Mouse (Mus musculus) cerebellum, postnatal 25 days (tissue): ENCODE data around the gene Nudt4.

ENCODE experiments used
- DNase-seq, 2 experiments: peaks; one replicate each; pipeline ENCODE4 v3.0.0; 2021; ENCODE audit warnings: mixed read lengths in 2 of 2

Nudt4 gene

GRCm38 (mm10) chr10:95535399-95536221 lies 28.3 kb downstream of the Nudt4 start:
- DNase-seq = no peak

GRCm38 (mm10) chr10:95533382-95533781 lies 30.6 kb downstream of the Nudt4 start:
- peak in 1 of 2 experiments; percentile 35 for DNase-seq

- no peak for DNase-seq
These were observed 31.0 kb downstream of the Nudt4 start for GRCm38 (mm10) chr10:95532916-95533315.

GRCm38 (mm10) chr10:95530551-95531121 lies 33.3 kb downstream of the Nudt4 start:
- no peak for DNase-seq

GRCm38 (mm10) chr10:95526495-95527122 lies 37.3 kb downstream of the Nudt4 start:
- no peak for DNase-seq

GRCm38 (mm10) chr10:95525871-95526270 lies 38.1 kb downstream of the Nudt4 start:
- no peak for DNase-seq

GRCm38 (mm10) chr10:95525037-95525675 lies 38.8 kb downstream of the Nudt4 start:
- no peak for DNase-seq

- no peak for DNase-seq
These were observed 46.3 kb downstream of the Nudt4 start for GRCm38 (mm10) chr10:95517656-95518055.

GRCm38 (mm10) chr10:95515293-95515931 lies 48.5 kb downstream of the Nudt4 start:
- DNase-seq = peak; percentile 75 to 78

- DNase-seq = peak; percentile 98 to 99
These were observed 49.2 kb downstream of the Nudt4 start, which contains the start of gene Ube2n for GRCm38 (mm10) chr10:95514656-95515292. Gene Ube2n (plus strand): TSS chr10:95515145.

GRCm38 (mm10) chr10:95513768-95514556 lies 50.0 kb downstream of the Nudt4 start:
- no peak for DNase-seq

GRCm38 (mm10) chr10:95512635-95513034 lies 51.3 kb downstream of the Nudt4 start:
- DNase-seq = no peak

- DNase-seq = no peak
These were observed 54.7 kb downstream of the Nudt4 start for GRCm38 (mm10) chr10:95509263-95509662.

GRCm38 (mm10) chr10:95508793-95509192 lies 55.2 kb downstream of the Nudt4 start:
- DNase-seq = no peak

- no peak for DNase-seq
These were observed 55.8 kb downstream of the Nudt4 start for GRCm38 (mm10) chr10:95508126-95508525.

- DNase-seq = no peak
These were observed 59.6 kb downstream of the Nudt4 start for GRCm38 (mm10) chr10:95504341-95504740.

- DNase-seq = no peak
These were observed 60.3 kb downstream of the Nudt4 start for GRCm38 (mm10) chr10:95503443-95504235.

GRCm38 (mm10) chr10:95501463-95502081 lies 62.4 kb downstream of the Nudt4 start, which contains the start of gene Mrpl42:
Gene Mrpl42 (minus strand): TSS chr10:95501940.
- DNase-seq = peak; percentile 90 to 95

- no peak for DNase-seq
These were observed 62.9 kb downstream of the Nudt4 start for GRCm38 (mm10) chr10:95501033-95501432.
